Mouse (Mus musculus) heart, postnatal 0 days (tissue): Measurements from ENCODE around the gene Cfdp1.

ENCODE experiments used
- CTCF ChIP-seq: IDR thresholded peaks from 2 replicates; pipeline ENCODE4 v1.5.1; 2016; ENCODE audit warnings: antibody characterized with exemption, control low read depth, low read depth
- EP300 ChIP-seq: IDR thresholded peaks from 2 replicates; pipeline ENCODE4 v1.6.1; 2016; ENCODE audit warnings: antibody characterized with exemption, low read depth

DNA sequence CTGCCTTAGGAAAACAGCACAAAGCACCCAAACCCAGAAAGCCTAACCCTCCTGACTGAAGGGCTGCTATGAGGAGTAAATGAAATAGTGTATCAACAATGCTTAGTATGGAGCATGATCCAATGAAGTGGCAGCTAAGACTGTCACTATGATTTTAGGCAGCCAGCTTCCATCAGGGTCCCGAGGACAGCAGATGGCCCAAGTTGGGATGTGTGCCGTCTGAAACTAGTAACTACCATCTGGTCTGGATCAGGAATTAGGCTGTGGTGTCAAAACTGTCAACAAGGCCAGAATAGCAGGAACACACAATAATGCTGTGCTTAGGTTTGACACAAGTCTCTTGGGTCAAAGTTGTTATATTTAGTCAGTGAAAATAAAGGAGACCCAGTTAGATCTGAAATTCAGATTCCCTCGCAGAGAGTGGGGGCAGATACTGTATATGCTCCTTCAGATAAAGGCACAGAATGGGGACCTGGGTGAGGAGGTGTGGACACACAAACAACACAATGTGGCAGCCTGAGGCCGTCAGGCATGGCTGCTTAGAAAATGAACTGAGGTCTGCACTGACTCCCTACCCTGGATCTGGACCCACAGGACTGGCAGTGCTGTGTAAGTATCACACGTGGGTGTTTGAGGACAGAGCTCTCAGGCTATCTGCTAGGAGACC is 83.0 kb downstream of the Cfdp1 start:
- TF ChIP-seq CTCF (no peak), EP300 (no peak)
